Mouse (Mus musculus) heart, embryonic 10.5 days (tissue): ENCODE data around the gene Tmem255b. TPM values are rescaled to one million over a fixed set of nuclear protein-coding genes. Genes with fewer than 3 reads are reported as not detected.

ENCODE experiments used
- DNase-seq: peaks from one replicate; pipeline ENCODE4 v3.0.0-alpha.2; 2017; ENCODE audit warnings: low spot score
- H3K27ac ChIP-seq: fragments of 300-500 bp; sonication (generic); 2 replicates; pipeline ENCODE4 v1.5.1; 2016; ENCODE audit warnings: mild to moderate bottlenecking
- H3K27me3 ChIP-seq: fragments of 300-500 bp; sonication (generic); 2 replicates; pipeline ENCODE4 v1.6.1; 2016; ENCODE audit warnings: mild to moderate bottlenecking; ENCODE audit not compliant: poor library complexity, insufficient read depth, severe bottlenecking
- H3K36me3 ChIP-seq: fragments of 300-500 bp; sonication (generic); 2 replicates; pipeline ENCODE4 v1.6.1; 2016; ENCODE audit warnings: mild to moderate bottlenecking, moderate library complexity
- H3K4me1 ChIP-seq: fragments of 300-500 bp; sonication (generic); 2 replicates; pipeline ENCODE4 v1.6.1; 2016; ENCODE audit warnings: mild to moderate bottlenecking
- H3K4me3 ChIP-seq: fragments of 300-500 bp; sonication (generic); 2 replicates; pipeline ENCODE4 v1.5.1; 2016; ENCODE audit warnings: mild to moderate bottlenecking, moderate library complexity
- H3K9me3 ChIP-seq: fragments of 300-500 bp; sonication (generic); 2 replicates; pipeline ENCODE4 v1.6.1; 2016; ENCODE audit warnings: mild to moderate bottlenecking, moderate library complexity
- WGBS: fragments of 180-500 bp; shearing (Covaris S2); methylation state at CpG from one replicate; pipeline ENCODE4 v1.1.7; 2016; 5-methylcytosine and 5-hydroxymethylcytosine counted together
- polyA plus RNA-seq: library from polyadenylated mRNA; unstranded; fragments of >200 nt; fragmentation: Nextera tagmentation; extraction: Ambion mirVana; gene quantifications from 2 replicates; pipeline ENCODE4 v1.2.1, GENCODE M21; 2016

Gene Tmem255b
- polyA plus RNA-seq, 1 experiment from 2014 or later: 0.18 TPM

DNA sequence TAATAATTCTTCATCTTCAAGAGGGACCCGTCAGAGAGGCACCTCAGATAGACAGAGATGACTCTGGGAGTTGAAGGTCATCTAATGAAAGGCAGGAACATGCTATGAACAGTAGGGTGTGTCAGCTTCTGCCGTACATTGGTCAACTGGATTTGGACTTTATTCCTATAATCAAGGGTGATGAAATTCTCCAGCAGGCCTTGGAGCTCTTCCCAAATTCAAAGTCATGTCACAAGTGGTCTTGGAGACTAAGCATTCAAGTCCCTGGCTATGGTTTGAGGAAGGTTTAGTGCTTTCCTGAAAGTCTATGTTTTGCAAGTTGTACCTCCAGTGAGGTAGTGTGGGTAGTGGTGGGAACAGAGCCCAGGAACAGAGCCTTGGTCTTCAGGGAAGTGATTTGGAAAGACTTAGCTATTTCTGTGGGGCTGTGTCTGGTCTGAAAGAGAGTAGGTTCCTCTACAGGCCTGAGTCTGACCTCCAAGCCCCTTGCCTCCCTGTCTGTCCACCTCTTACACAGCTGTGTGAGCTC, 15.8 kb upstream of the Tmem255b start:
- H3K9me3 ChIP-seq: no peaks in the 10 kb centered on the region
- H3K4me3 ChIP-seq: no peak overlapping the region
- 72% methylated on average over 2 of the region's 2 CpGs for WGBS
- H3K27ac ChIP-seq: no peak overlapping the region
- no peak for DNase-seq
- no peaks in the 10 kb centered on the region for H3K27me3 ChIP-seq
- H3K36me3 ChIP-seq: no peaks in the 10 kb centered on the region
- H3K4me1 ChIP-seq: no peaks in the 10 kb centered on the region

GRCm38 (mm10) chr8:13420970-13421369, 14.0 kb upstream of the Tmem255b start:
- no peaks in the 10 kb centered on the region for H3K4me1 ChIP-seq
- DNase-seq: no peak
- H3K9me3 ChIP-seq: no peaks in the 10 kb centered on the region
- H3K27me3 ChIP-seq: no peaks in the 10 kb centered on the region
- H3K4me3 ChIP-seq: no peak overlapping the region
- no peaks in the 10 kb centered on the region for H3K36me3 ChIP-seq
- 86% methylated on average over 6 of the region's 6 CpGs for WGBS
- no peak overlapping the region for H3K27ac ChIP-seq

DNA sequence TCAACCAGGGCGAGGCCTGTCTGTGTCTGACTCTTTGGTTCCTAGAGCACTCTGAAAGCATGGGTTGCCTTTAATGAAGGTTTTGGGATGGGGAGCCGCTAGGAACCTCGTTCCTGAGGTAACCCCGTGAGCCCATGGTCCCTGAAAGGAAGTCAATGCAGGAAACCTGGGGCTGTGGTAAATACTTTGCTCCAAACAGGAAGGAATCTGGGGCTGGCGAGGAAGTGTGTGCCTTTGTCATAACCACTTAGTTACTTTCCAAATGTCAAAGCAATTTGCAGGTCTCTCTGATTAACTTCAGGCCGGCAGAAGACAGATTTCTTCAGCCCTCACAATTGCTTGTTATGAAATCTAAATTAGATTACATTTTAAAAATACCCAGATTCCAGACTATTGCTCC, 7.6 kb upstream of the Tmem255b start:
- no peak for DNase-seq
- H3K4me3 ChIP-seq: no peak overlapping the region
- no peaks in the 10 kb centered on the region for H3K36me3 ChIP-seq
- H3K9me3 ChIP-seq: no peaks in the 10 kb centered on the region
- H3K27ac ChIP-seq: no peak overlapping the region
- H3K4me1 ChIP-seq: peaks cover 9% of the 10 kb centered on the region
- H3K27me3 ChIP-seq: no peaks in the 10 kb centered on the region
- WGBS: 55% methylated on average over 6 of the region's 6 CpGs

GRCm38 (mm10) chr8:13428156-13428555, 6.8 kb upstream of the Tmem255b start:
- Histone ChIP-seq H3K27ac (no peak overlapping the region), H3K27me3 (peaks cover 6% of the 10 kb centered on the region; the same call in 1 of the 2 replicates), H3K4me3 (no peak overlapping the region), H3K9me3 (no peaks in the 10 kb centered on the region), H3K36me3 (no peaks in the 10 kb centered on the region), H3K4me1 (peaks cover 9% of the 10 kb centered on the region)
- no peak for DNase-seq
- WGBS: 80% methylated on average over 9 of the region's 9 CpGs

- Histone ChIP-seq H3K4me3 (no peak overlapping the region), H3K27ac (no peak overlapping the region), H3K36me3 (no peaks in the 10 kb centered on the region), H3K9me3 (no peaks in the 10 kb centered on the region), H3K4me1 (peaks cover 15% of the 10 kb centered on the region), H3K27me3 (peaks cover 28% of the 10 kb centered on the region)
- 78% methylated on average over 7 of the region's 7 CpGs for WGBS
- DNase-seq: no peak
Measured at GRCm38 (mm10) chr8:13430412-13430811, 4.6 kb upstream of the Tmem255b start.

DNA sequence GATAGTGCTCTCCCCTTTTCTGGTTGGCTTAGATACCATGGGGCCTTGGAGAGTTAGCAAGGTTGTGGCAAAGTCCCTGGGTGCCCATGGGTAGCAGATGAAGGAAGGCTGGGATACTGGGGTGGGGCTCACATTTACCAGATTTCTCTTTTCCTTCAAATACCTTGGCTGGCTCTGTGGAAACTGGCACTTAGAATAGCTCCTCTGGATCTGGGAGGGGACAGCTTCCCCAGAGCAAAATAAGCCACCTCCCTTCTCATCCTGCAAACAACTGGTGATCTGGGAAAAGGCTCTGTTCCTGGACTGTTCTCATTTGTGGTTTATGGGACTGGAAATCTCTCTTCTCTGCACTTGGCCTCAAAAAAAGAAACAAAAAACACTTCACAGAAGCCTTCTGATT, 4.1 kb upstream of the Tmem255b start:
- peaks cover 33% of the 10 kb centered on the region for H3K27me3 ChIP-seq

DNA sequence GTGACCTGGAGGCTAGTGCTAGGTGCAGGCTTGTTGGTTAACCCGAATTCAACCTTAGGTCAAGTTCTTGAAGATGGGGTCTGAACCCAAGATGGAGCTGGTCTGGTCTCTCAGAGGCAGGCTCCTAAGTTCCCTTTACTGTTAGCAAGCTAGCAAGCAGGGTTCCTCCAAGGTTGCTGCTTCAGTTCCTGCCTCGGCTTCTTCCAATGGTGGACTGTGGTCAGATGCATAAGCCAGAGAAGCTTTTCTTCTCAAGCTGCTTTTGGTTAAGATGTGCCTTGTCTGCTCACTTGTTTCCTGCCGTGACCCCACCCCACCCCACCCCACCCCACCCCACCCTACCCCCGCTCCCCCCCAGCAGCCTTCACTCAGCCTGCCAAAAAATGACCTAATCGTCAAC, 1.9 kb upstream of the Tmem255b start:
- Histone ChIP-seq H3K4me1 (peaks cover 8% of the 10 kb centered on the region; the same call in 1 of the 2 replicates), H3K27ac (no peak overlapping the region), H3K27me3 (peaks cover 51% of the 10 kb centered on the region), H3K36me3 (no peaks in the 10 kb centered on the region), H3K4me3 (no peak overlapping the region), H3K9me3 (no peaks in the 10 kb centered on the region)
- no peak for DNase-seq
- WGBS: 67% methylated on average over 5 of the region's 5 CpGs

More for the DNA sequence above, 4.1 kb upstream of the Tmem255b start:
- DNase-seq: no peak
- Histone ChIP-seq H3K27ac (no peak overlapping the region), H3K9me3 (no peaks in the 10 kb centered on the region), H3K36me3 (no peaks in the 10 kb centered on the region), H3K4me3 (no peak overlapping the region), H3K4me1 (peaks cover 16% of the 10 kb centered on the region)

- Histone ChIP-seq H3K4me3 (no peak overlapping the region), H3K4me1 (peaks cover 8% of the 10 kb centered on the region; the same call in 1 of the 2 replicates), H3K36me3 (no peaks in the 10 kb centered on the region), H3K9me3 (no peaks in the 10 kb centered on the region), H3K27me3 (peaks cover 58% of the 10 kb centered on the region), H3K27ac (no peak overlapping the region)
- WGBS: 12% methylated on average over 8 of the region's 8 CpGs
- DNase-seq: no peak
Measured at GRCm38 (mm10) chr8:13436052-13436451, 1.1 kb downstream of the Tmem255b start.

GRCm38 (mm10) chr8:13437531-13437930, 2.5 kb downstream of the Tmem255b start:
- 57% methylated on average over 2 of the region's 2 CpGs for WGBS
- no peaks in the 10 kb centered on the region for H3K9me3 ChIP-seq
- H3K4me3 ChIP-seq: no peak overlapping the region
- H3K27me3 ChIP-seq: peaks cover 58% of the 10 kb centered on the region
- DNase-seq: no peak
- no peaks in the 10 kb centered on the region for H3K36me3 ChIP-seq
- peaks cover 8% of the 10 kb centered on the region; the same call in 1 of the 2 replicates for H3K4me1 ChIP-seq
- H3K27ac ChIP-seq: no peak overlapping the region

GRCm38 (mm10) chr8:13442152-13442551, 7.2 kb downstream of the Tmem255b start:
- H3K4me1 ChIP-seq: no peaks in the 10 kb centered on the region
- no peaks in the 10 kb centered on the region for H3K9me3 ChIP-seq
- no peak for DNase-seq
- H3K4me3 ChIP-seq: no peak overlapping the region
- no peak overlapping the region for H3K27ac ChIP-seq
- WGBS: 79% methylated on average over 2 of the region's 2 CpGs
- H3K36me3 ChIP-seq: no peaks in the 10 kb centered on the region
- H3K27me3 ChIP-seq: peaks cover 13% of the 10 kb centered on the region; the same call in 1 of the 2 replicates

DNA sequence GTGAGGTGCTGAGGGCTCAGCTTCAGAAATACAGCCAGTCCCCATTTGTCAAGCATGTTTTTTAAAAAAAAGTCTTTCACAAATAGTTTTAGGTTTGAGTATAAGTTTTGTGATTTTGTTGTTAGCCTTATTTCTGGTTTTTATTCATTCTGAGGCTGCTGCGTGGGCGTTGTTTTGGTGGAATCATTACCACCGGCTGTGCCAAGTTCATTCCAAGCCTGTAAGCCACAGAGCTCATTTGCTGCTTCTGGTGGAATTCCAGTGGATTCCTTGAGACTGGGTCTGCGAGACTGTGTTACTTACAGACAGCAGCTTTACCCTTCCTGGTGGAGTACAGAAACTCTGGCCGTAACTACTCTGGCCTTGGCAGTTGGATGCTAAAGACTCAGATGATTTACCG, 11.5 kb downstream of the Tmem255b start:
- DNase-seq: no peak

DNA sequence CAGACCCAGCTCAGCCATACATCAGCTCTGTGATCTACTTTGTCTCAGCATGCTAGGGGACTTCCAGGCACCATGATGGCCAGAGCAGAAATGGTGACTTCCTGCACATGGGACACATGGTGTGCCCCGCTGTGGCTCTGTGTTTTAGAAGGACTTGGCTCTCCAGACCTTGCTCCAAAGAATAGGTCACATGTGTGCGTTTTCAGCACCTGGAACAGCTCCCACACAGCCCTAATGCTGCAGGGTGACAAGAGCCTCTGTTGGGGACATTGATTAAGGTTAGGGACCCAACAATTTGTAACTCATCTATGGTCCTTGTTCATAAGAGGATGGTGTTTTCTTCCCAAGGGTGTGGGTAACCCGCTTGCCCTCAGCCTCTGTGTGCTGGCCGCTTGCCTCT, 13.2 kb downstream of the Tmem255b start:
- H3K36me3 ChIP-seq: no peaks in the 10 kb centered on the region
- WGBS: 54% methylated on average over 4 of the region's 4 CpGs

More for the DNA sequence above, 11.5 kb downstream of the Tmem255b start:
- Histone ChIP-seq H3K4me1 (no peaks in the 10 kb centered on the region), H3K27me3 (no peaks in the 10 kb centered on the region), H3K9me3 (no peaks in the 10 kb centered on the region), H3K36me3 (no peaks in the 10 kb centered on the region), H3K27ac (no peak overlapping the region), H3K4me3 (no peak overlapping the region)
- WGBS: 85% methylated on average over 6 of the region's 6 CpGs

DNA sequence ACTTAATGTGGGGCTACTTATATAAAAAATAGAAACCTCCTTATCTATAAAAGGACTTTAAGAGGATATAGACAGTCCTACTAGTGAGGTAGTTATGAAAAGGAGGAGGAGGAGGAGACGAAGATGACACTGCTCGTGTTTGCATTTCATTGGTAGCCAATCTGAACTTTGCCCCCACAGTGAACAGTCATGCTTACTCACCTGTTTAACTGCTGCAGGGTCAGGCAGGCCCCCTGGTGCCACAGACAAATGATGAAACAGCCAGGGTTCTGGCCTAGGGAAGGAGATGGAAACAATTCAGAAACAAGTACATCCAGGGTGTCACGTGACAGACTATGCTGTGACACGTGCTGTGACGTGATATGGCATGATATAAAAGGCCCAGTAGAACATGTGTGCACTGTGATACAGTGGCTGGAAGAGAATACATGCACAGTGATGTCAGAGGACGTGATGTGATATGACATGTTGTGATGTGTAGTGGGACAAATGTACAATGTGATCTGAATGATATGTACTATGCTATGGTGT, 16.8 kb downstream of the Tmem255b start:
- 66% methylated on average over 6 of the region's 6 CpGs for WGBS
- no peaks in the 10 kb centered on the region for H3K4me1 ChIP-seq
- H3K27ac ChIP-seq: no peak overlapping the region
- DNase-seq: no peak
- no peak overlapping the region for H3K4me3 ChIP-seq
- no peaks in the 10 kb centered on the region for H3K27me3 ChIP-seq
- H3K36me3 ChIP-seq: no peaks in the 10 kb centered on the region
- no peaks in the 10 kb centered on the region for H3K9me3 ChIP-seq

More for the DNA sequence above, 13.2 kb downstream of the Tmem255b start:
- no peaks in the 10 kb centered on the region for H3K27me3 ChIP-seq
- H3K9me3 ChIP-seq: no peaks in the 10 kb centered on the region
- H3K4me3 ChIP-seq: no peak overlapping the region
- no peak for DNase-seq
- no peak overlapping the region for H3K27ac ChIP-seq
- H3K4me1 ChIP-seq: no peaks in the 10 kb centered on the region
